Mouse (Mus musculus) spleen, adult 2 months (tissue): Measurements from ENCODE around the gene Sh3bp5. TPM values are rescaled to one million over a fixed set of nuclear protein-coding genes. Genes with fewer than 3 reads are reported as not detected.
"Not testable (repeated sequence)": the region's sequence is repeated elsewhere in the genome, so short reads cannot be mapped to it uniquely, and the experiment has no call there.

Experiments used
- DNase-seq, 2 experiments: peaks; one replicate each; pipeline versions ENCODE4 v3.0.0 to v3.0.0-alpha.2; 2012 to 2021; ENCODE audit warnings: low spot score in 2 of 2, low read depth in 1 of 2
- H3K27ac ChIP-seq: fragments of 200-500 bp; 2 replicates; pipeline ENCODE4 v1.5.1; 2012; ENCODE audit warnings: low read length, inconsistent platforms; ENCODE audit not compliant: insufficient read depth
- H3K27me3 ChIP-seq: fragments of 200-500 bp; 2 replicates; pipeline ENCODE4 v1.6.1; 2012; ENCODE audit warnings: mild to moderate bottlenecking, moderate library complexity, low read length, inconsistent platforms; ENCODE audit not compliant: control insufficient read depth, insufficient read depth
- H3K36me3 ChIP-seq: fragments of 200-500 bp; 2 replicates; pipeline ENCODE4 v1.6.1; 2012; ENCODE audit warnings: mild to moderate bottlenecking, low read length, inconsistent platforms; ENCODE audit not compliant: control insufficient read depth, insufficient read depth
- H3K4me1 ChIP-seq: fragments of 200-500 bp; 2 replicates; pipeline ENCODE4 v1.6.1; 2011; ENCODE audit warnings: inconsistent platforms; ENCODE audit not compliant: control insufficient read depth, insufficient read depth, insufficient read length
- H3K4me3 ChIP-seq: fragments of 200-500 bp; 2 replicates; pipeline ENCODE4 v1.5.1; 2011; ENCODE audit warnings: mild to moderate bottlenecking, inconsistent platforms; ENCODE audit not compliant: insufficient read depth, insufficient read length; ENCODE audit errors: extremely low read depth
- CTCF ChIP-seq: fragments of 200-500 bp; IDR thresholded peaks from 2 replicates; pipeline ENCODE4 v1.5.1; 2011; ENCODE audit warnings: mild to moderate bottlenecking, inconsistent platforms; ENCODE audit not compliant: insufficient read depth, insufficient read length, insufficient replicate concordance; ENCODE audit errors: extremely low read depth
- POLR2A ChIP-seq: fragments of 200-500 bp; IDR thresholded peaks from 2 replicates; pipeline ENCODE4 v1.6.1; 2011; ENCODE audit warnings: low read depth, low read length, inconsistent platforms
- WGBS: fragments of 180-500 bp; shearing (Covaris S2); methylation state at CpG from one replicate; pipeline ENCODE4 v1.1.7; 2018; 5-methylcytosine and 5-hydroxymethylcytosine counted together
- polyA plus RNA-seq: library from polyadenylated mRNA; depleted of rRNA; stranded (reverse); fragments of >200 nt; gene quantifications from 2 replicates; pipeline ENCODE4 v1.2.3, GENCODE M21; 2012

Gene Sh3bp5
- polyA plus RNA-seq, 1 experiment, result 36.0 TPM

DNA sequence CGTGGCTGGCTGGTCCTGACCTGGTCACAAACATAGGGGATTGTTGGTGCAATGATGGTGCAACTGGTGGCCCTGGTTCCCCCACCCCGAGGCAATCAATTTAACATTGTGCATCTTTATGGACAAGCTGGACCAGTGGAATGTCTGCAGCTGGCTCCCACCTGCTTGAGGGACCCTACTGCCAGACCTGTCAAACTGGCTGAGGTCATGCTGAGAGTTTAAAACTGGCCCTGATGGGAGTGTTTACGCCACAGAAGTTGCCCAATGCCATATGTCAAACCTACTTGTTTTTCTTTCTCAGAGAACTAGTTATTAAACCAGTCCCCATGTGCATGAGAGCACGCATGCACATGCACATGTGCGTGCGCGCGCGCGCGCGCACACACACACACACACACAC lies 22.1 kb upstream of the Sh3bp5 start:
- Histone ChIP-seq H3K4me3 (no peak overlapping the region), H3K36me3 (no peaks in the 10 kb centered on the region), H3K4me1 (no peaks in the 10 kb centered on the region), H3K27me3 (no peaks in the 10 kb centered on the region), H3K27ac (no peak overlapping the region)
- no peak for TF ChIP-seq CTCF
- no peak for TF ChIP-seq POLR2A
- WGBS, result 92% methylated on average over 12 of the region's 12 CpGs
- no peak for DNase-seq

DNA sequence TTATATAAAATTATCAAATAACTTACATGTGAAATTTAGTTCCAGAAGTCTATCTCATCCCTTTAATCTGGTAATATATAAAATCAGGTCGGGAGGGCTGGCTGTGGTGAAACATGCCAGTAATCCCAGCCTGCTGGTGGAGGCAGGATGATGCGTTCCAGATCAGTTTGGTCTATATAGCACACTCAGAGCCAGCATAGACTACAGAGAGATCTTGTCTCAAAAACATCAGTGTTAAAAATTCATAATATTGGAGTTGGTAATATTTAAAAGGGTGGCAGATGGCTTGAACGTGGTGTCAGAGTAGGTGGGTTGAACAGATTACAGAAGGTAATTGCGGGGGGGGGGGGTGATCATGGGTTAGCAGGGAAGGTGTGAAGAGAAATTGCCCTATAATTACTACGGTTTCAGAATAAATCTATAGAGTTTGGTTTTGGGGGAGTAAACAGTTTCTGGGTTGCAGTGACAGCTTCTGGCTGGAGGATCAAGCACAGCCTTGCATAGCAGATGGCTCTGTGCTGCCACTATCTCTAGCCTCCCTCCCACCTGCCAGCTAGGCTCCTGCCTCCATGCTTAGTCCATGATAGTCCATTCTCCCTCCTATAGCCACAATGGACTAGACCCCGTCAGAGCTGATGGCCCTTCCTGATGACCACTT lies 20.3 kb upstream of the Sh3bp5 start:
- Histone ChIP-seq H3K27ac (no peak overlapping the region), H3K27me3 (no peaks in the 10 kb centered on the region), H3K4me3 (no peak overlapping the region), H3K4me1 (no peaks in the 10 kb centered on the region), H3K36me3 (no peaks in the 10 kb centered on the region)
- DNase-seq, result no peak
- TF ChIP-seq CTCF (no peak), POLR2A (no peak)
- WGBS, result 80% methylated on average over 6 of the region's 6 CpGs

- Histone ChIP-seq H3K4me3 (no peak overlapping the region), H3K27ac (no peak overlapping the region), H3K36me3 (no peaks in the 10 kb centered on the region), H3K4me1 (no peaks in the 10 kb centered on the region), H3K27me3 (no peaks in the 10 kb centered on the region)
- DNase-seq, result no peak
- TF ChIP-seq CTCF (no peak), POLR2A (no peak)
- 88% methylated on average over 8 of the region's 8 CpGs for WGBS
Measured at GRCm38 (mm10) chr14:31454849-31455566, 19.1 kb upstream of the Sh3bp5 start.

DNA sequence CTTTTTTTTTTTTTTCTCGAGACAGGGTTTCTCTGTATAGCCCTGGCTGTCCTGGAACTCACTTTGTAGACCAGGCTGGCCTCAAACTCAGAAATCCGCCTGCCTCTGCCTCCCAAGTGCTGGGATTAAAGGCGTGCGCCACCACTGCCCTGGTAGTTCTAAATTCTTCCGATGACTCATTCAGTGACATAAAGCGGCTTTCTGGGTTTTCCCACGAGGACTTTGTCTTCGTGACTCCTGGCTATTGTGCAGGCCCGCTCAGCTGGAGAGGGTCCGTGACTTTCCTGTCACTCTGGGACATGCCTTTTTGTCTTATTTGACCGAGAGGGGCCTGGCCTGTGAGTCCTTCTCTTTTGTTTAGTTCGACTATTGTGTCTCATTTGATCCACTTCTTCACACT lies 18.1 kb upstream of the Sh3bp5 start:
- not testable (repeated sequence) for H3K27me3 ChIP-seq, H3K4me3 ChIP-seq, DNase-seq, H3K36me3 ChIP-seq, H3K4me1 ChIP-seq, H3K27ac ChIP-seq
- 91% methylated on average over 12 of the region's 12 CpGs for WGBS

DNA sequence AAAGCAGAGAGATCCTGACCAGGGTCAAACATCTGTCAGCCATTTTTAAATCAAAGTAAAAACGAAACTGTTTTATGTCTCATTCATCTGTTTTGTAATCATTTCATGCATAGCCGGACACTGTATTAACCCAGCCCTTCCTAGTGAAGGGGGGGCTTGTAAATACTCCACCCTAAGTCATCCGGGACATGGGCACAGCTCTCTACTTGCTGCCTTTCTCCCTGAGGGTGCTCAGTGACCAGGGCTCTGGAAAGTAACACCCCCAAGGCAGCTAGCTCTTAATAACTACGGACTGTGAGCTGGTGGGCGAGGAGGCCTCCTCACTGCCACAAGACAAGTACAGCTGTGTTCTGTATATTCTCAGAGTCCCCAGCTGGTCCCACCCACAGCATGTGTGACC lies 13.1 kb upstream of the Sh3bp5 start:
- H3K27me3 ChIP-seq, result no peaks in the 10 kb centered on the region
- DNase-seq, result no peak
- no peaks in the 10 kb centered on the region for H3K4me1 ChIP-seq
- no peak overlapping the region for H3K4me3 ChIP-seq
- 76% methylated on average over 5 of the region's 5 CpGs for WGBS
- H3K36me3 ChIP-seq, result no peaks in the 10 kb centered on the region
- H3K27ac ChIP-seq, result no peak overlapping the region
- TF ChIP-seq CTCF (no peak), POLR2A (no peak)

DNA sequence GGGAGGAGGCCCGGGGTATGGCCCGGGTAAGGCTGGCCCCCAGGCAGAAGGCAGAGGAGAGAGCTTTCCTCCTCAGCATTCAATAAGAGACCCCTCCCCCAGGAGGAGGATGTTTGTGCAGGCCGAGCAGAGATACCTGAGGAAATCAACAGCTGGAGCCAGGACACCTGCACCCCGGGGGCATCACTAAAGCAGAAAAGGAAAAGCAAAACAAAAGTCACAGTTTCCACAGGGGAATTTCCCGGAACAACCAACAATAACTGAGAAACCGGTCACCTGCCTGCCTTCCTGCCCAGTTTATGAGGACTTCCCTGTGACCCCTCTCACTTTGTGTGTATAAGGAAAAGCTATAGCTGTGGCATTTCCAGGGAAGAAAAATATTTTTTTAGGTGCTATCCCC lies 7.7 kb upstream of the Sh3bp5 start:
- H3K36me3 ChIP-seq, result no peaks in the 10 kb centered on the region
- 70% methylated on average over 6 of the region's 6 CpGs for WGBS
- DNase-seq, result no peak
- H3K4me3 ChIP-seq, result no peak overlapping the region
- H3K27ac ChIP-seq, result no peak overlapping the region
- no peaks in the 10 kb centered on the region; the same call in none of the 2 replicates for H3K4me1 ChIP-seq
- TF ChIP-seq CTCF (no peak), POLR2A (no peak)
- no peaks in the 10 kb centered on the region for H3K27me3 ChIP-seq

GRCm38 (mm10) chr14:31440725-31441124 lies 4.8 kb upstream of the Sh3bp5 start:
- Histone ChIP-seq H3K4me1 (no peaks in the 10 kb centered on the region; the same call in none of the 2 replicates), H3K27me3 (no peaks in the 10 kb centered on the region), H3K4me3 (no peak overlapping the region), H3K36me3 (no peaks in the 10 kb centered on the region), H3K27ac (no peak overlapping the region)
- 36% methylated on average over 6 of the region's 6 CpGs for WGBS
- DNase-seq, result no peak
- TF ChIP-seq POLR2A (no peak), CTCF (no peak)
